Mouse (Mus musculus) embryonic fibroblast, embryonic 13.5 days (primary cell): ENCODE data around the gene Spp2.

Experiments
- CTCF ChIP-seq: IDR thresholded peaks from 2 replicates; pipeline ENCODE4 v1.5.1; 2011; ENCODE audit warnings: mild to moderate bottlenecking, control low read depth, low read length, moderate library complexity, borderline replicate concordance; ENCODE audit not compliant: insufficient read depth
- POLR2A ChIP-seq: IDR thresholded peaks from 2 replicates; pipeline ENCODE4 v1.6.1; 2011; ENCODE audit warnings: low read depth, mild to moderate bottlenecking, control low read depth, low read length, moderate library complexity

DNA sequence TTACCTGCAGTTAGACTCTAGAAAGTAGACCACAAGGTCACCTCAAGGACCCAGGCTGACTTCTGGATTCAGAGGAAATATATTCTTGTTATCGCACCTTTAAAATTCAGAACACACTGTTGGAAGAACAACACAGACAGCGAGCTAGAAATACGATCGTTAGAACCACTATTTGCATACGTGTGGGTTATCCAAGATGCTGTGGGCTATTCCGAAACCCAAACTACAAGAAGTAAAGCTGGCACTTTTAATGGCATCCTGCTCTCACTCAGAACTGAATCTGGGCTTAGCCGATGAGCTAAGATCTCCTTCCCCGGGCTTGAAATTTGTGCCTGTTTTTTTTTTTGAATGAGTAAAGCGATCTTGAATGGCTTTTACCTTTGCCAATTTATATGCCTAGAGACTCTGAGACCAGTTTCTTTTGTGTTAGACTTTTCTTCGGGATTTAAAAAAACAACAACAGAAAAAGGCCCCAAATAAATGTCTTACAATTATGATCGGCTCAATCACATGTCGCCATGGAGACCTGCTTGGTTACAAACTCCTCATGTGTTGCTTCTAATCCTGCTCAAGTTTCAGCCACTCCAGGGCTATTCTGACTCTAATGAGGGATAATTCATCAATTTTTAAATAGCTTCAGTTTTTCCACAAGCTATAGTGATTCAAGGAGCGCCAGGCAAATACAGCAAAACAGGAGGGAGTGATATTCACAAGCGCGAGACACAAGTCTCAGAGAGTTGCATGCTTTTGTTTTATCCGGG lies 39.7 kb downstream of the Spp2 start:
- TF ChIP-seq POLR2A: no peak
- TF ChIP-seq CTCF: no peak
